Mouse (Mus musculus) left cerebral cortex, adult 18-20 months (tissue): ENCODE measurements around the gene Gm13696. TPM values are rescaled to one million over a fixed set of nuclear protein-coding genes. Genes with fewer than 3 reads are reported as not detected.
"Not testable (repeated sequence)": the region's sequence is repeated elsewhere in the genome, so short reads cannot be mapped to it uniquely, and the experiment has no call there.

ENCODE experiments used
- DNase-seq, 2 experiments: peaks; one replicate each; pipeline ENCODE4 v3.0.0; 2021 to 2022; ENCODE audit warnings: low spot score in 2 of 2, mixed read lengths in 1 of 2
- long read RNA-seq, 2 experiments: library from polyadenylated mRNA; stranded (forward); transcript quantifications; one replicate each; pipeline ENCODE4 v2.0.0; 2021
- total RNA-seq, 2 experiments: library from RNA; stranded (reverse); gene quantifications; 2 replicates each; pipeline ENCODE4 v1.2.3; 2021

The Gm13696 gene
- total RNA-seq, result 1 to 10 TPM; 1.3 to 1.5 TPM
- long read RNA-seq, experiment 1, result 0 reads
- long read RNA-seq, experiment 2, result 0 reads

DNA sequence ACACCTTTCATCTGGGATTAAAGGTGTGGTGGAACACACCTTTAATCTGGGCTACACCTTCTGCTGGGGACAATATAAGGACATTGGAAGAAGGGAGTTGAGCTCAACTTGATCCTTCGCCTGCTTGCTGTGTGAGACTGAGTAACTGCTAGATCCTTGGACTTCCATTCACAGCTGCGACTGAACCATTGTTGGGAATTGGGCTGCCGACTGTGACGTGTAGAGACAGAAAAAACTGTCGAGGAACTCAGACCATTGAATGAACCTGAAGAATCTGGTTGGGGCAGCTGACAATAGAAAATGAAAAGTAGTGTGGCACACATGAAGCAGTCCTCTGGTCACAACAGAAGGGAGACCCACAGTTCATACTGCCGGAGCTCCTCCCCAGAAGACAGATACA lies at the start of gene Gm13696:
Gene Gm13696, plus strand, starts transcription at position 301 of the 400 bp plus-strand sequence.
- DNase-seq, result not testable (repeated sequence)

DNA sequence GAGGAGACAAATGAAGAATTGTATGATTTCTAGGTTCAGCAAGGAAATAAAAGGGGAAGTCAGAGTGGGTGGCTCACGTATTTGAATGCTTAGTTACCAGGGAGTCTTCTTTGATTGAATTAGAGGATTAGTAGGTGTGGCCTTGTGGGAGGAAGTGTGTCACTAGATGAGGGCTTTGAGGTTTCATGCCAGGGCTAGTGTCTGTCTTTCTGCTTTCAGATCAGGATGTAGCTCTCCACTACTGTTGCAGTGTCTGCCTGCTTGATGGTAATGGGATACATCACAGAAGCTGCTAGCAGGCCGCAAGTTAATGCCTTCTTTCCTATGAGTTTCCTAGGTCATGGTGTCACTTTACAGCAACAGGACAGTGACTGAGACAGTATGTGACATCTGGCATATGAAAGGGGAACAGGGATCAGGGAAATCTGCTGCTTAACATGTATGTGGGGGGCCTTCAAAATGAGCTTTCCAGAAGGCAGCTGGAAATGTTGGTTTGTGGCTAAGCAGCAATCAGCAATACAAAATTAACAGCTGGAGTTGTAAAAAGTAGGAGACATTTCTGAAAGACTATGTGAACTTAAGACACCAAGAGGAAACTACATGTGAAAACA lies 43.3 kb upstream of the Gm13696 start:
- DNase-seq, result no peak

DNA sequence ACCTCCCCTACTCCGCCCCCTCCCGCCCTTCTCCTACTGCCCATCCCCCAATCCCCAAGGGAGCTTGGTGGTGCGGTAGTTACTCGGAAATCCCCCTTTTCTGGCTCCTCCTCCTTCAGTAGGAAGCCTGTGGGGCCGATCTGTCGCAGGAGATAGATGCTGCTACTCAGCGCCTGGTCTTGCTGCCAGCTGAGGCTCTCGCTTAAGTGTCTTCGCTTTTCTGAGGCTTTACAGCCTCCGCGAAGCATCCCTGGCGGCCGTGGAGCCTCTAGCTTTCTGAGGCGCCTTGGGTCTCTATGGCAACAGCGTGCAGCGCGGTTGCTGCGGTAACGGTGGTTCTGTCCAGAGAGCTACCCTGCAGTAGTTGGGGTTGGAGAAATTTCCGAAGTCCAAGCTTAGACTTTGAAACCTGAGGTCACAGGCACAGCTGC lies 32.0 kb upstream of the Gm13696 start, which contains the start of gene Zswim2:
Gene Zswim2, minus strand, starts transcription at position 298 of the 431 bp plus-strand sequence.
- peak; percentile 89 to 95 for DNase-seq

DNA sequence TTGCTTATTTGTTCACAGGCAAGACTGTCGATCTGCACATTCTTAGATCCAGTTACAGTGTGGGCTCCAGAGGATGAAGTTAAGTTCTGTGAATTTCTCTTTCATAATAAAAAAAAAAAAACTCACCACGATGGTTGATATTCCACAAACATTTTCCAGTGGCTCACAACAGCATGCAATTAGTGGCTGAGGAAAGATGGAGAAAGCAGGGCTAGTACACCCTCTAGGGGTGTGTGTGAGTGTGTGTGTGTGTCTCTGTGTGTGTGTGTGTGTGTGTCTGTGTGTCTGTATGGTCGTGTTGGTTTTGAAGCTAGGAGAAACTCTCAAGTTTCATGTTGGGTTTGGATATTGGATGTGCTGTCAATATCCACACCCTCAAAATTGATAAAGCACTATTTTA lies 31.5 kb upstream of the Gm13696 start:
- no peak for DNase-seq

DNA sequence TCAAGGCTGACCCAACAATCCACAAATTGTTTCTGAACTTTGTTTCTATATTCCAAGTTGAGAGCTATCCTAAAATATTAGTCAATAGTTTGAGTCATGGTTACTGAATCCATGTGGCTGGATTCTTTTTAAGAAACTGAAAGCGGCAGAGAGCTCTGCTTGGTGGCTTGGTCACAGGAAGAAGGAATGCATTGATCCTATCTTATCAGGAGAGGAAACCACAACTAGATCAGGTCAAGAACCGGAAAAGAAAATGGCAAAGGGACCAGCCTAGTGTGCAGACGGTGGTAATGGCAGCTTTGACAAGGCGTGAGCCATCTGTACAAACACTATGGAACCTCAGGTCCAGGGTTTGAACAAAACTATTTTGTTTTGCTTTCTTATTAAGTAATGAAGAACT lies 31.1 kb upstream of the Gm13696 start:
- DNase-seq, result no peak

DNA sequence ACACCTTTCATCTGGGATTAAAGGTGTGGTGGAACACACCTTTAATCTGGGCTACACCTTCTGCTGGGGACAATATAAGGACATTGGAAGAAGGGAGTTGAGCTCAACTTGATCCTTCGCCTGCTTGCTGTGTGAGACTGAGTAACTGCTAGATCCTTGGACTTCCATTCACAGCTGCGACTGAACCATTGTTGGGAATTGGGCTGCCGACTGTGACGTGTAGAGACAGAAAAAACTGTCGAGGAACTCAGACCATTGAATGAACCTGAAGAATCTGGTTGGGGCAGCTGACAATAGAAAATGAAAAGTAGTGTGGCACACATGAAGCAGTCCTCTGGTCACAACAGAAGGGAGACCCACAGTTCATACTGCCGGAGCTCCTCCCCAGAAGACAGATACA lies 17.5 kb upstream of the Gm13696 start, which contains the start of gene Gm13698:
Gene Gm13698, plus strand, starts transcription at position 301 of the 400 bp plus-strand sequence.
- not testable (repeated sequence) for DNase-seq

DNA sequence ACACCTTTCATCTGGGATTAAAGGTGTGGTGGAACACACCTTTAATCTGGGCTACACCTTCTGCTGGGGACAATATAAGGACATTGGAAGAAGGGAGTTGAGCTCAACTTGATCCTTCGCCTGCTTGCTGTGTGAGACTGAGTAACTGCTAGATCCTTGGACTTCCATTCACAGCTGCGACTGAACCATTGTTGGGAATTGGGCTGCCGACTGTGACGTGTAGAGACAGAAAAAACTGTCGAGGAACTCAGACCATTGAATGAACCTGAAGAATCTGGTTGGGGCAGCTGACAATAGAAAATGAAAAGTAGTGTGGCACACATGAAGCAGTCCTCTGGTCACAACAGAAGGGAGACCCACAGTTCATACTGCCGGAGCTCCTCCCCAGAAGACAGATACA lies 11.7 kb upstream of the Gm13696 start, which contains the start of gene Gm13693:
Gene Gm13693, plus strand, starts transcription at position 301 of the 400 bp plus-strand sequence.
- not testable (repeated sequence) for DNase-seq

DNA sequence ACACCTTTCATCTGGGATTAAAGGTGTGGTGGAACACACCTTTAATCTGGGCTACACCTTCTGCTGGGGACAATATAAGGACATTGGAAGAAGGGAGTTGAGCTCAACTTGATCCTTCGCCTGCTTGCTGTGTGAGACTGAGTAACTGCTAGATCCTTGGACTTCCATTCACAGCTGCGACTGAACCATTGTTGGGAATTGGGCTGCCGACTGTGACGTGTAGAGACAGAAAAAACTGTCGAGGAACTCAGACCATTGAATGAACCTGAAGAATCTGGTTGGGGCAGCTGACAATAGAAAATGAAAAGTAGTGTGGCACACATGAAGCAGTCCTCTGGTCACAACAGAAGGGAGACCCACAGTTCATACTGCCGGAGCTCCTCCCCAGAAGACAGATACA lies 5.9 kb upstream of the Gm13696 start, which contains the start of gene Gm13695:
Gene Gm13695, plus strand, starts transcription at position 301 of the 400 bp plus-strand sequence.
- DNase-seq, result not testable (repeated sequence)

DNA sequence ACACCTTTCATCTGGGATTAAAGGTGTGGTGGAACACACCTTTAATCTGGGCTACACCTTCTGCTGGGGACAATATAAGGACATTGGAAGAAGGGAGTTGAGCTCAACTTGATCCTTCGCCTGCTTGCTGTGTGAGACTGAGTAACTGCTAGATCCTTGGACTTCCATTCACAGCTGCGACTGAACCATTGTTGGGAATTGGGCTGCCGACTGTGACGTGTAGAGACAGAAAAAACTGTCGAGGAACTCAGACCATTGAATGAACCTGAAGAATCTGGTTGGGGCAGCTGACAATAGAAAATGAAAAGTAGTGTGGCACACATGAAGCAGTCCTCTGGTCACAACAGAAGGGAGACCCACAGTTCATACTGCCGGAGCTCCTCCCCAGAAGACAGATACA lies 5.7 kb downstream of the Gm13696 start, which contains the start of gene Gm13694:
Gene Gm13694, plus strand, starts transcription at position 301 of the 400 bp plus-strand sequence.
- DNase-seq, result not testable (repeated sequence)

DNA sequence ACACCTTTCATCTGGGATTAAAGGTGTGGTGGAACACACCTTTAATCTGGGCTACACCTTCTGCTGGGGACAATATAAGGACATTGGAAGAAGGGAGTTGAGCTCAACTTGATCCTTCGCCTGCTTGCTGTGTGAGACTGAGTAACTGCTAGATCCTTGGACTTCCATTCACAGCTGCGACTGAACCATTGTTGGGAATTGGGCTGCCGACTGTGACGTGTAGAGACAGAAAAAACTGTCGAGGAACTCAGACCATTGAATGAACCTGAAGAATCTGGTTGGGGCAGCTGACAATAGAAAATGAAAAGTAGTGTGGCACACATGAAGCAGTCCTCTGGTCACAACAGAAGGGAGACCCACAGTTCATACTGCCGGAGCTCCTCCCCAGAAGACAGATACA lies 11.5 kb downstream of the Gm13696 start, which contains the start of gene Gm13697:
Gene Gm13697, plus strand, starts transcription at position 301 of the 400 bp plus-strand sequence.
- DNase-seq, result not testable (repeated sequence)

DNA sequence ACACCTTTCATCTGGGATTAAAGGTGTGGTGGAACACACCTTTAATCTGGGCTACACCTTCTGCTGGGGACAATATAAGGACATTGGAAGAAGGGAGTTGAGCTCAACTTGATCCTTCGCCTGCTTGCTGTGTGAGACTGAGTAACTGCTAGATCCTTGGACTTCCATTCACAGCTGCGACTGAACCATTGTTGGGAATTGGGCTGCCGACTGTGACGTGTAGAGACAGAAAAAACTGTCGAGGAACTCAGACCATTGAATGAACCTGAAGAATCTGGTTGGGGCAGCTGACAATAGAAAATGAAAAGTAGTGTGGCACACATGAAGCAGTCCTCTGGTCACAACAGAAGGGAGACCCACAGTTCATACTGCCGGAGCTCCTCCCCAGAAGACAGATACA lies 17.3 kb downstream of the Gm13696 start, which contains the start of gene Gm13691:
Gene Gm13691, plus strand, starts transcription at position 301 of the 400 bp plus-strand sequence.
- DNase-seq, result not testable (repeated sequence)

DNA sequence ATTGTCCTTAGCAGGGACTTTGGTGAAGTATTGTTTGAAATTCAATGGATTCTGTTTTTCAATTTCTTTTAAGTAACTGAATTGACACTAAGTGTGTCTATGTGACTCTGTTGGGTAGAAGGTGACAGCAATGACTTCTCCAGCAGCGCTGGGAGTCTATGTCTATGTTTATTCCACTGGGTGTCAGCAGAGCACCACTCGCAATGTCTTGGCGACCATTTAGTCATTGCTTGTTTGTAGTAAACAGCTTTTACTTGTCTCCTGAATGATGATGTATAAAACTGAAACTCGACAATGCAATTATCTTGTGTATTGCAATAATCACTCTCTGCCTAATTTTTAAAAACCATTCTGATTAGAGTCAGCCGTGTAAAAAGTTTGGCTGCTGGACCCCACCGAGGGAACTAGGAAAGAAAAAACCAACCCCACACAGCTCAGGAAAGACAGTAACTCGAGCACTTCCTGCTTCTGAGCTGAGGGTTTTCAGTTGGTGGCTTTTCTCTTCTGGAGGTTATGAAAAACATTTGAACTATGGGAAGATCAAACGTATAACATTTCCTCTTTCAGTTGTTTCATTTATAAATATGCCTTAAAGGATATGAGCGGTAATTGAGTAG lies 20.8 kb downstream of the Gm13696 start:
- DNase-seq, result not testable (repeated sequence)

DNA sequence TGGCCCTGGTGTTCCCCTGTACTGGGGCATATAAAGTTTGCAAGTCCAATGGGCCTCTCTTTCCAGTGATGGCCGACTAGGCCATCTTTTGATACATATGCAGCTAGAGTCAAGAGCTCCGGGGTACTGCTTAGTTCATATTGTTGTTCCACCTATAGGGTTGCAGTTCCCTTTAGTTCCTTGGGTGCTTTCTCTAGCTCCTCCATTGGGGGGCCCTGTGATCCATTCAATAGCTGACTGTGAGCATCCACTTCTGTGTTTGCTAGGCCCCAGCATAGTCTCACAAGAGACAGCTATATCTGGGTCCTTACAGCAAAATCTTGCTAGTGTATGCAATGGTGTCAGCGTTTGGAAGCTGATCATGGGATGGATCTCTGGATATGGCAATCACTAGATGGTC lies 21.6 kb downstream of the Gm13696 start:
- DNase-seq, result not testable (repeated sequence)

DNA sequence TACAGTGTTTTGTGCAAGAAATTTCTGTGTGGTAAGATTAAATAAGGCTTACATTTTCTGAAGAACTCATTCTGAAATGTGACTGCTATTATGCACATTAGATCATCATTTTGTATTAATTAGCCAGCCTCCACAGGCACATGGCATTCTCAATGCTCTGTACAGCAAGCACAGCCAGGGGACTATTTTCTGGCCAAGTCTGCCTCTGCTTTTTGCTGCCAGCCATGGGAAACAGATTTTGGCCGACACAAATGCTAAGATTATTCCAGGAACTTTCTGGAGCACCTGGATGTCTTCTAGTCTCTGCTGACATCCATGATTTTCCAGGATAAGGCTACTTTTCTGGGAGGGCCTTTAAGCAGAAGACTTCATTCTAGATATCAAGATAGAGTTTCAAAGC lies 36.0 kb downstream of the Gm13696 start:
- no peak for DNase-seq

DNA sequence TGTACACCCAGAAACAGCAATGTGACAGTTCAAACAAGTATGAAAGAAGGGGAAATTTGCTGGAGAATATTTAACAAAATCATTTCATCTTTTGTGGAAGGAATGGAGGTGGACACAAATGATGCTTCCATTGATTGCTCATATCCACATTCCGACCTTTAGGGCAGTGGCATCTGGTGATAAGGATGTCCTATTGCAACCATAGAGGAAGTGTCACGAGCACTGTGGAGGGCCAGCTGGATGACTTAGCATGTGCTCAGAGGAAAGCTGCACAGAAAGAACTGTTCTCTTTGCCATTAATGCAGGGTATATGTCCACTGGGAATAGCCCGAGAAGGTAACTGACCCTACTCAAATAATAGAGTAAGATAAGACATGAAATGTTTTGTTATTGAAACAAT lies 36.9 kb downstream of the Gm13696 start:
- no peak for DNase-seq

DNA sequence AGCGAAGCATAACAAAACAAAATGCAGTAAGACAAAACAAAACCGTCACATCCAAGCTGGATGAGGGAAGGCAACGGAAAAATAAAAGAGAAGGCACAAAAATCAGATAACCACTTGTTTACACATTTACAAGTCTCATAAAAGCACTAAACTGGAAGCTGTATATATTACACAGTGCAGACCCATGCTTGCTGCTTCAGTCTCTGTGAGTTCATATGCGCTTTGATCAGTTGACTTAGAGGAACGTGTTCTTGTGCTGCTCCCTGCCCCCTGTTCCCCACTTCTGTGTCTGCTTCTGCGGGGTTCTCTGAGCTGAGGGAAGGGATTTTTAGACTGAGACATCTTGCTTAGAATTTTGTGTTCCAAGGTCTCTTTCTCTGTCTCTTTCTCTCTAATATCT lies 41.6 kb downstream of the Gm13696 start:
- DNase-seq, result no peak

DNA sequence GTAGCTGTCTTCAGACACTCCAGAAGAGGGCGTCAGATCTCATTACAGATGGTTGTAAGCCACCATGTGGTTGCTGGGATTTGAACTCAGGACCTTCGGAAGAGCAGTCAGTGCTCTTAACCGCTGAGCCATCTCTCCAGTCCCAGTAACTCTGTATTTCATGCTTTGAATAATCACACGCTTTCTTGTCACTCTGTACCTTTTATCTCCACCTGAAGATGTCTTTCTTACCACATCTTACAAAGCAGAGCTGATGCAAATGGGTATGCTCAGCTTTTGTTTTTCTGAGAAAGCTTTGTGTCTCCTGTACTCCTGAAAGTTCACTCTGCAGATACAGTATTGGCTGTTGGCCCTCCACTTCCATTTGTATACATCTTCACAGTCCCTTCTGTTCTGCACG lies 43.4 kb downstream of the Gm13696 start:
- DNase-seq, result not testable (repeated sequence)

DNA sequence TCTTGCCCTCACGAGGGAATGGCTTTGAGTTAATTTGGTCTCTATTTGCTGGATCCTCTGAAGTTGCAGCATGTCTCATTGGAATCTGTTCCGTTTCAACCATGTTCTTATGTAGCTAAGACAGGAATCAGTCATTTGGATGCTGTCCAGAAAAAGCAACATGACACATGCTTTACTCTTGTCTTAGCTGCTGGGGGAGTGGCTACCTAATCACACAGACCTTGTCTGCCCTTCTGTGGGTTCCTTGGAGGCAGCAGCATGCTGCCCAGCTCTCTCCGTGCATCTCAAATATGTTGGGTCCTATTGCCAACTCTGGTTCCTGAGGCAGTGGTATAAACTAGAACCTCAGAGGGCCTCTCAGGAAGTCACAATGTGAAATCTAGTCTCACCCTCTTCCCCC lies 45.4 kb downstream of the Gm13696 start:
- DNase-seq, result no peak

DNA sequence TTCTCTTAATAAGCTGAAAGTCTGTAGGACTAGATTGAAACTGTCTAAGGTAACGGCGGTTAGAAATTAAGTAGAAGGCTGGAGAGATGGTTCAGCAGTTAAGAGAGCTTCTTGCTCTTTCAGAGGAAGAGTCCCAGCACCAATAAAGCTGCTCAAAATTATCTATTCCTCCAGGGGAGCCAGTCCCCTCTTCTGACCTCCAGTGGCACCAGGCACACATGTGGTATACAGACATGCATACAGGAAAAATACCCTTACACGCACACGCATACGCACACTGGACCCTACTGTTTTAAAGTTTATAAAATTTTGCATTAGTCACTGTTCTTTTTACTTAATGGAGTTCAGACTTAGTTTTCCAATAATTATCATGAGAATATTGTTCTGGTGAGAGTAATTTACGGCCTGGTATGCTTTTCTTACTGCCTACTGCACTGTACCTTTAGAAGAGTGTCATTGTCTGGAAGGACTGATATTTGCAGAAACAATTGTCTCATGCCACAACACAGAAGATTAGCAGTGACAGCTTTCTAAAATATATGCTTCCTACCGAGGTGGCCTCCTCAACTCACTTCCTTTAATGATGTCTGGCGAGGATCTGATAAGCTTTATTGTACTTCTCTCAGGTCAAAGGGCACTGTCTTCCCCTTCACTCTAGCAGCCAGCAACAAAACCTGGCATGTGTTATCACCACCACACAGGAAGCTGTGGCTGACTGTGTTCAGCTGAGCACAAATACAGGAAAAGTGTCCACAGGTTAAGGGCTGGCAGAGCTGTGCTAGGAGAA lies 46.8 kb downstream of the Gm13696 start:
- no peak for DNase-seq

DNA sequence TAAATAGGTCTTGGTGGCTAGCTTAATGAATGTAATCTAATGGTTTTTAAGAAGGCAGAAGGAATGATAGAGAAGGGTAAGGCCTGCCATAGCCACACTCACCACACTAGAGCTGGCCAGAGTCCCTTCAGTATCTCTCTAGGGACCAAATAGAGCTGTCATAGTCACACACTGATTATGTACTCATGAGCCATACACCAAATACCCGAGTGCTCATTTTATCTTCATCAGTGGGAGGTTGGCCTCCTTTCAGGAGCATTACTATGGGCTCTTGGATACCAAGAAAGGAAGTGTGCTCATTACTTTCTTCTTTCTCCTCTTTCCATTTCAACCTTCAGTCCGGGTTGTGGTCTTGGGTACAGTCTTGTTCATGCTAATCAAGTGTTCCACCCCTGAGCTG lies 49.0 kb downstream of the Gm13696 start:
- DNase-seq, result no peak

DNA sequence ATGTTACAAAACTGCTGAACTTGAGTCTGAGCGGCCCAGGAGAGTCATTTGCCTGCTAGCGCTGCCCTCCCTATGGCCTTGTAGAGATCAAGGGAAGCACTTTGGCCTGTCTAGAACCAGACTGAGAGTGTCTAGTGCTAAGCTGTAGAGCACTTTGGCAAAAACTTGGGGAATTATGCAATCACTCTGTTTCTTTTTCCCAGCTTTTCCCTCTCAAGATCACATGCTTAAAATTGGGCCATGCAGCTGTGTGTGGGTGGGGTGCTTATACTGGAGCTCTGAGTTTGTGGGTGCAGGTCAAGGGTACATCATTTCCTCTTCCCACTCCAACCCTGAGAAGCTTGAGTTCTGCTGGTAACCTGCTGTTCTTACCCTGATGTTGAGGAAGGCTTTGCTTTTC lies 50.0 kb downstream of the Gm13696 start:
- peak; percentile 10 to 68 for DNase-seq
